20 mouse cellular contexts compared by ENCODE assay signal in genomic region chr15:5112651-5113050, GRCm38 (mm10). TPM values are rescaled to one million over a fixed set of nuclear protein-coding genes. Genes with fewer than 3 reads are reported as not detected.
"Had no signal": no experiment of that assay in that cellular context is flagged by ENCODE, and none has a peak within 500 bp of the region (broad histone marks: within the 10 kb centered on the region; RNA-seq: fewer than 3 reads in every experiment).

No protein-coding gene starts in this region.

- H3K4me2 ChIP-seq: midbrain, embryonic 11.5 days had no signal

- H3K27ac ChIP-seq: stomach, postnatal 0 days had no signal

- DNase-seq: kidney, adult 18-20 months; kidney, adult 9 months; kidney, postnatal 14 days; kidney, postnatal 4 days; lung, adult 2 months; lung, postnatal 14 days; lung, postnatal 4 days; midbrain, embryonic 14.5 days; right cerebral cortex, postnatal 4 days; thymus, adult 2 months; thymus, postnatal 14 days; thymus, postnatal 4 days had no signal

RNA-seq across cellular contexts. Expression of gene C7, which starts 49.1 kb away (rescaled TPM):
- total RNA-seq: megakaryocyte progenitor cell, adult 5-6 weeks; megakaryocyte-erythroid progenitor cell, adult 5-6 weeks had no signal
- polyA plus RNA-seq: limb, embryonic 11.5 days; midbrain, postnatal 0 days; neural tube, embryonic 14.5 days; stomach, embryonic 14.5 days had no signal
